Mouse (Mus musculus): Measurements from ENCODE around the gene Rnf150. TPM values are rescaled to one million over a fixed set of nuclear protein-coding genes. Genes with fewer than 3 reads are reported as not detected.

The Rnf150 gene
- total and polyA plus RNA-seq, 3 experiments = not detected

DNA sequence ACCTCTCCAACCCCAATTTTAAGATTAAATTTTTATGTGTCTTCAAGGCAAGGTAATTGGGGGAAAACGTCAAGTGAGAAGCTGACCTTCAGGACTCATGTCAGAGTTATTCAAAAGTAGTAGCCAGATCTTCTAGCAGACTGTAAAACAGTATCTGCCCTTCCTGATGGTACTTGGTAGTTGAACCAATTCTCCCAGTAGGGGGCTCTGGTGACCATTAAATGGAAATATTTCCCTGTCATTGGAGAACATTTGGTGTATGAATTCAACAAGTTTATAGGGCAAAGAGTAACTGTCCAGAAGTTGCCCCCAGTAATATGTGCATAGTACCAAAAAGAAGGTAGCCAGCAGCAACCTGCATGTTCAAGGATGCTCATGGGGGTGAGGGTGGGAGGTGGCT is 236.9 kb downstream of the Rnf150 start:
- H3K4me3 ChIP-seq (ENCODE audit: control insufficient read depth in 1 of 2, insufficient read depth in 1 of 2, low read depth in 2 of 2, low read length in 2 of 2) = no peak overlapping the region
- no peaks in the 10 kb centered on the region for H3K9me3 ChIP-seq (replicated peaks; ENCODE audit: insufficient read depth, low read length)
- DNase-seq (ENCODE audit: low read depth, low spot score) = peak; percentile 4
- H3K79me2 ChIP-seq (ENCODE audit: control insufficient read depth, insufficient read depth, low read length, poor library complexity) = no peaks in the 10 kb centered on the region
- TF ChIP-seq RAD21 (IDR thresholded peaks at IDR 0.05; ENCODE audit: low read depth, low read length) = peak; percentile 38
- TF ChIP-seq CTCF (IDR thresholded peaks at IDR 0.05 in 2 of 3, conservative IDR thresholded peaks at IDR 0.05 in 1 of 3; ENCODE audit: control insufficient read depth in 1 of 3, insufficient read depth in 1 of 3, low read depth in 2 of 3, low read length in 3 of 3, poor library complexity in 1 of 3, severe bottlenecking in 1 of 3) = peak in 1 of 3 experiments; percentile 33; a peak in 1 of 6 replicates
- peak; percentile 36 for TF ChIP-seq SMC3 (IDR thresholded peaks at IDR 0.05; ENCODE audit: low read depth, low read length)
- no peak for TF ChIP-seq NELFE (IDR thresholded peaks at IDR 0.05; ENCODE audit: low read depth, low read length)
- H3K27me3 ChIP-seq (ENCODE audit: control insufficient read depth in 1 of 2, insufficient read depth in 2 of 2, low read length in 2 of 2) = no peaks in the 10 kb centered on the region
- no peak overlapping the region for H3K27ac ChIP-seq (ENCODE audit: control insufficient read depth, low read depth, low read length)
- H3K36me3 ChIP-seq (ENCODE audit: control insufficient read depth in 1 of 2, insufficient read depth in 2 of 2, low read length in 2 of 2) = no peaks in the 10 kb centered on the region
- H3K9ac ChIP-seq (ENCODE audit: control insufficient read depth, low read depth, low read length, poor library complexity, severe bottlenecking) = no peak overlapping the region
- H3K4me1 ChIP-seq (ENCODE audit: control insufficient read depth in 1 of 2, insufficient read depth in 2 of 2, low read length in 2 of 2) = no peaks in the 10 kb centered on the region

DNA sequence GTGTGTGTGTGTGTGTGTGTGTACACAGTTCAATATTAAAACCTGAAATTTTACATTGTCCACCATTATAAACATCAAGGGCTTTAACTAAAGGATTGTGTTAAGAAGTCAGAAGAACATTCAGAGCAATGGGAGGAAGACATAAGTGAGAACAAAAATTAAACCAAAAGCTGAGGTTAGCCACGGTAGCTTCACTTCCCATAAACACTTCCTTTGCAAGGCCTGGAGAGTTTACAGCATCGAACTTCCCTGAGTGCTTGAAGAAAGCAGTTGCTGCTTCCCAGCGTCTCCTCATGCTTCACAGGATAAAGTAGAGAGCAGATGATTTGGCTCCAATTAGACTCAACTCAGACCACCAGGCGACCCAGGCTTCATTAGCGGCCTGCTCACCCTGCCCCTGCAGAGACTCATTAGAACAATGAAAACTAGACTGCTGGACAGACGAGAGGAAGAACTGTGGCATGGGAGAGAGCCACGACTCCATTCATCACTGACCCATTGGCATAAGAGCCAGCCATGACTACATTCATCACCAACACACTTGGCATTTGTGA is 239.9 kb downstream of the Rnf150 start:
- DNase-seq (ENCODE audit: low read depth, low spot score) = no peak
- no peak overlapping the region for H3K4me3 ChIP-seq (ENCODE audit: control insufficient read depth in 1 of 2, insufficient read depth in 1 of 2, low read depth in 2 of 2, low read length in 2 of 2)
- H3K9ac ChIP-seq (ENCODE audit: control insufficient read depth, low read depth, low read length, poor library complexity, severe bottlenecking) = no peak overlapping the region
- no peaks in the 10 kb centered on the region for H3K36me3 ChIP-seq (ENCODE audit: control insufficient read depth in 1 of 2, insufficient read depth in 2 of 2, low read length in 2 of 2)
- no peaks in the 10 kb centered on the region for H3K4me1 ChIP-seq (ENCODE audit: control insufficient read depth in 1 of 2, insufficient read depth in 2 of 2, low read length in 2 of 2)
- TF ChIP-seq POLR2AphosphoS5 (IDR thresholded peaks at IDR 0.05; ENCODE audit: borderline replicate concordance, low read depth, low read length) = no peak
- TF ChIP-seq TAL1 (IDR thresholded peaks at IDR 0.05; ENCODE audit: low read length) = no peak
- TF ChIP-seq ZMIZ1 (IDR thresholded peaks at IDR 0.05; ENCODE audit: low read depth, low read length) = no peak
- no peak for TF ChIP-seq TCF12 (IDR thresholded peaks at IDR 0.05; ENCODE audit: low read depth, low read length)
- no peak for TF ChIP-seq KAT2A (conservative IDR thresholded peaks at IDR 0.05; ENCODE audit: low read depth, low read length)
- TF ChIP-seq POLR2AphosphoS2 (IDR thresholded peaks at IDR 0.05; ENCODE audit: low read length) = no peak
- TF ChIP-seq TBP (IDR thresholded peaks at IDR 0.05; ENCODE audit: low read depth, low read length) = no peak
- H3K79me2 ChIP-seq (ENCODE audit: control insufficient read depth, insufficient read depth, low read length, poor library complexity) = no peaks in the 10 kb centered on the region
- no peaks in the 10 kb centered on the region for H3K9me3 ChIP-seq (replicated peaks; ENCODE audit: insufficient read depth, low read length)
- no peaks in the 10 kb centered on the region for H3K27me3 ChIP-seq (ENCODE audit: control insufficient read depth in 1 of 2, insufficient read depth in 2 of 2, low read length in 2 of 2)
- no peak overlapping the region for H3K27ac ChIP-seq (ENCODE audit: control insufficient read depth, low read depth, low read length)

DNA sequence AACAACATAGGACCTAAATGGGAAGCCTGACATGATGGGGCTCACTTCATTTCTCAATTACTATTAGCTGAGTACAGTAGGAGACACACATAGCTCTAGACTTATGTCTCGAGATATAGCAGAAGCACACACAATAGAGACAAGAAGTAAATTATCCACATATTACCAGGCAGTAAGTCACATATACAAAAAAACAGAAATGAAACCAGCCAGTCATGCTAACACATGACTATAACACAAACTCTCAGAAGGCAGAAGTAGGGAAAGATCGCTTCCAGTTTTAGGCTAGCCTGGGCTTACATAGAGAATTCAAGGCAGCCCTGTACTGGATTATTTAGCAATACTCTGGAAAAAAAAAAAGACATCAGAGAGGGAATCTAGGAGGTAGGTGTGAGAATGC is 240.8 kb downstream of the Rnf150 start:
- no peaks in the 10 kb centered on the region for H3K79me2 ChIP-seq (ENCODE audit: control insufficient read depth, insufficient read depth, low read length, poor library complexity)
- H3K4me1 ChIP-seq (ENCODE audit: control insufficient read depth in 1 of 2, insufficient read depth in 2 of 2, low read length in 2 of 2) = no peaks in the 10 kb centered on the region
- H3K27me3 ChIP-seq (ENCODE audit: control insufficient read depth in 1 of 2, insufficient read depth in 2 of 2, low read length in 2 of 2) = no peaks in the 10 kb centered on the region
- H3K4me3 ChIP-seq (ENCODE audit: control insufficient read depth in 1 of 2, insufficient read depth in 1 of 2, low read depth in 2 of 2, low read length in 2 of 2) = no peak overlapping the region
- H3K9me3 ChIP-seq (replicated peaks; ENCODE audit: insufficient read depth, low read length) = no peaks in the 10 kb centered on the region
- no peak for DNase-seq (ENCODE audit: low read depth, low spot score)
- TF ChIP-seq MEF2A (IDR thresholded peaks at IDR 0.05; ENCODE audit: extremely low read depth, insufficient replicate concordance, low read depth, low read length, poor library complexity, severe bottlenecking) = no peak
- TF ChIP-seq SMC3 (IDR thresholded peaks at IDR 0.05; ENCODE audit: low read depth, low read length) = no peak
- no peak for TF ChIP-seq JUND (IDR thresholded peaks at IDR 0.05; ENCODE audit: low read depth, low read length)
- no peak for TF ChIP-seq POLR2AphosphoS2 (IDR thresholded peaks at IDR 0.05; ENCODE audit: low read length)
- no peak for TF ChIP-seq USF2 (IDR thresholded peaks at IDR 0.05; ENCODE audit: borderline replicate concordance in 1 of 2, insufficient read depth in 1 of 2, low read depth in 1 of 2, low read length in 2 of 2)
- TF ChIP-seq RAD21 (IDR thresholded peaks at IDR 0.05; ENCODE audit: low read depth, low read length) = no peak
- no peak for TF ChIP-seq GABPA (IDR thresholded peaks at IDR 0.05; ENCODE audit: low read depth, low read length)
- TF ChIP-seq ZNF384 (IDR thresholded peaks at IDR 0.05; ENCODE audit: low read depth, low read length) = no peak
- TF ChIP-seq EP300 (IDR thresholded peaks at IDR 0.05; ENCODE audit: low read depth in 1 of 2, low read length in 2 of 2) = no peak
- no peak for TF ChIP-seq MYC (IDR thresholded peaks at IDR 0.05; ENCODE audit: low read depth, low read length)
- no peak for TF ChIP-seq MAZ (IDR thresholded peaks at IDR 0.05; ENCODE audit: low read depth, low read length)
- no peak for TF ChIP-seq KAT2A (conservative IDR thresholded peaks at IDR 0.05; ENCODE audit: low read depth, low read length)
- no peak for TF ChIP-seq TAL1 (IDR thresholded peaks at IDR 0.05; ENCODE audit: low read length)
- H3K9ac ChIP-seq (ENCODE audit: control insufficient read depth, low read depth, low read length, poor library complexity, severe bottlenecking) = no peak overlapping the region
- no peak overlapping the region for H3K27ac ChIP-seq (ENCODE audit: control insufficient read depth, low read depth, low read length)
- H3K36me3 ChIP-seq (ENCODE audit: control insufficient read depth in 1 of 2, insufficient read depth in 2 of 2, low read length in 2 of 2) = no peaks in the 10 kb centered on the region

All from MEL (cell line).